Mouse (Mus musculus): ENCODE measurements at regions not wholly inside any gene's neighbourhood (a gene's known extent, or its start where the extent isn't known, plus 50 kb on each side); places are given as distances from the start of the nearest gene placed in this dataset.

GRCm38 (mm10) chr11:19475068-19475786, 448.9 kb upstream of the Spred2 start:
- DNase-seq = no peak

- no peak for DNase-seq
Measured at GRCm38 (mm10) chr11:19493089-19493756, 431.0 kb upstream of the Spred2 start.

- DNase-seq = no peak
Measured at GRCm38 (mm10) chr11:19521721-19522120, 402.5 kb upstream of the Spred2 start.

GRCm38 (mm10) chr11:19523853-19524487, 400.2 kb upstream of the Spred2 start:
- peak in 1 of 2 experiments; percentile 4 for DNase-seq

- no peak for DNase-seq
Measured at GRCm38 (mm10) chr11:19529126-19529525, 395.0 kb upstream of the Spred2 start.

GRCm38 (mm10) chr11:19530652-19531051, 393.5 kb upstream of the Spred2 start:
- DNase-seq = no peak

- no peak for DNase-seq
Measured at GRCm38 (mm10) chr11:19531255-19532003, 392.7 kb upstream of the Spred2 start.

GRCm38 (mm10) chr11:19532867-19533266, 391.3 kb upstream of the Spred2 start:
- DNase-seq = no peak

- DNase-seq = no peak
Measured at GRCm38 (mm10) chr11:19533701-19534100, 390.5 kb upstream of the Spred2 start.

GRCm38 (mm10) chr11:19535215-19535614, 389.0 kb upstream of the Spred2 start:
- no peak for DNase-seq

GRCm38 (mm10) chr11:19546226-19546625, 377.9 kb upstream of the Spred2 start:
- no peak for DNase-seq

GRCm38 (mm10) chr11:19554316-19554946, 369.7 kb upstream of the Spred2 start:
- no peak for DNase-seq

GRCm38 (mm10) chr11:19554947-19555770, 369.0 kb upstream of the Spred2 start:
- DNase-seq = no peak

GRCm38 (mm10) chr11:19560452-19560851, 363.7 kb upstream of the Spred2 start:
- DNase-seq = peak in 1 of 2 experiments; percentile 3

- no peak for DNase-seq
Measured at GRCm38 (mm10) chr11:19562668-19563067, 361.5 kb upstream of the Spred2 start.

- DNase-seq = no peak
Measured at GRCm38 (mm10) chr11:19585228-19585627, 338.9 kb upstream of the Spred2 start.

GRCm38 (mm10) chr11:19592506-19593355, 331.4 kb upstream of the Spred2 start:
- DNase-seq = no peak

- DNase-seq = no peak
Measured at GRCm38 (mm10) chr11:19595107-19595506, 329.1 kb upstream of the Spred2 start.

- DNase-seq = no peak
Measured at GRCm38 (mm10) chr11:19596336-19596735, 327.8 kb upstream of the Spred2 start.

- DNase-seq = no peak
Measured at GRCm38 (mm10) chr11:19599433-19599832, 324.7 kb upstream of the Spred2 start.

Measured in cerebellum, adult 18-20 months (tissue).